Mouse (Mus musculus) lung, postnatal 0 days (tissue): Measurements from ENCODE around the gene Tcf23. TPM values are rescaled to one million over a fixed set of nuclear protein-coding genes. Genes with fewer than 3 reads are reported as not detected.
A peak's percentile ranks its signal among the peaks of the same experiment; 100 is the strongest.

Source experiments
- ATAC-seq: fragments of 200-750 bp; cut with Nextera tagmentation; 2 replicates; pipeline ENCODE4 v1.8.0; 2017; ENCODE audit warnings: moderate library complexity
- DNase-seq: peaks from one replicate; pipeline ENCODE4 v3.0.0-alpha.2; 2016; ENCODE audit warnings: low spot score
- H3K27ac ChIP-seq: fragments of 300-500 bp; sonication (generic); 2 replicates; pipeline ENCODE4 v1.5.1; 2014; ENCODE audit warnings: antibody characterized with exemption, mild to moderate bottlenecking, low read length, mixed read lengths
- H3K27me3 ChIP-seq: fragments of 300-500 bp; sonication (generic); replicated peaks from 2 replicates; pipeline ENCODE4 v1.6.1; 2014; ENCODE audit warnings: low read length, mixed read lengths; ENCODE audit not compliant: insufficient read depth
- H3K36me3 ChIP-seq: fragments of 300-500 bp; sonication (generic); 2 replicates; pipeline ENCODE4 v1.6.1; 2014; ENCODE audit warnings: low read length, mixed read lengths; ENCODE audit not compliant: insufficient read depth
- H3K4me1 ChIP-seq: fragments of 300-500 bp; sonication (generic); 2 replicates; pipeline ENCODE4 v1.6.1; 2014; ENCODE audit warnings: antibody characterized with exemption, low read depth, low read length, mixed read lengths; ENCODE audit not compliant: insufficient read depth
- H3K4me2 ChIP-seq: fragments of 300-500 bp; sonication (generic); replicated peaks from 2 replicates; pipeline ENCODE4 v1.6.1; 2014; ENCODE audit warnings: low read depth, mild to moderate bottlenecking, low read length, moderate library complexity, mixed read lengths
- H3K4me3 ChIP-seq: fragments of 300-500 bp; sonication (generic); 2 replicates; pipeline ENCODE4 v1.5.1; 2014; ENCODE audit warnings: low read depth, low read length
- H3K9ac ChIP-seq: fragments of 300-500 bp; sonication (generic); replicated peaks from 2 replicates; pipeline ENCODE4 v1.6.1; 2014; ENCODE audit warnings: low read depth, mild to moderate bottlenecking
- H3K9me3 ChIP-seq: fragments of 300-500 bp; sonication (generic); 2 replicates; pipeline ENCODE4 v1.6.1; 2016; ENCODE audit warnings: low read length, mixed read lengths
- CTCF ChIP-seq: IDR thresholded peaks from 2 replicates; pipeline ENCODE4 v1.5.1; 2016; ENCODE audit warnings: antibody characterized with exemption, mild to moderate bottlenecking
- EP300 ChIP-seq: IDR thresholded peaks from 2 replicates; pipeline ENCODE4 v1.6.1; 2016; ENCODE audit warnings: antibody characterized with exemption, mild to moderate bottlenecking, control low read depth
- WGBS: fragments of 180-500 bp; shearing (Covaris S2); extraction: QIAGEN DNeasy Blood & Tissue Kit; methylation state at CpG from one replicate; pipeline ENCODE4 v1.1.7; 2014; 5-methylcytosine and 5-hydroxymethylcytosine counted together
- polyA plus RNA-seq: library from polyadenylated mRNA; unstranded; fragments of >200 nt; fragmentation: Nextera tagmentation; extraction: Ambion mirVana; gene quantifications from 2 replicates; pipeline ENCODE4 v1.2.1, GENCODE M21; 2015

Tcf23 gene
- polyA plus RNA-seq, 1 experiment from 2014 or later: 0.49 TPM

GRCm38 (mm10) chr5:30960814-30961213 lies 7.6 kb upstream of the Tcf23 start:
- H3K9me3 ChIP-seq: no peaks in the 10 kb centered on the region

GRCm38 (mm10) chr5:30961545-30962505 lies 6.6 kb upstream of the Tcf23 start:
- H3K9me3 ChIP-seq: no peaks in the 10 kb centered on the region
- H3K4me1 ChIP-seq: peaks cover 18% of the 10 kb centered on the region; the same call in 1 of the 2 replicates
- H3K27me3 ChIP-seq: no peaks in the 10 kb centered on the region
- H3K4me3 ChIP-seq: no peak overlapping the region
- no peak overlapping the region for H3K9ac ChIP-seq
- H3K27ac ChIP-seq: peak overlapping the region; percentile 72
- H3K4me2 ChIP-seq: no peak overlapping the region
- 0 out of 2 replicates have a peak, but pooled peaks cover 6% of the 10 kb centered on the region for H3K36me3 ChIP-seq
- WGBS: 48% methylated on average over 10 of the region's 10 CpGs
- TF ChIP-seq EP300: peak; percentile 95
- no peak for TF ChIP-seq CTCF
- peak; percentile 83 for DNase-seq
- peak; percentile 38 for ATAC-seq

More at GRCm38 (mm10) chr5:30960814-30961213, 7.6 kb upstream of the Tcf23 start:
- Histone ChIP-seq H3K4me2 (no peak overlapping the region), H3K27me3 (no peaks in the 10 kb centered on the region), H3K4me3 (no peak overlapping the region), H3K9ac (no peak overlapping the region), H3K36me3 (peaks cover 9% of the 10 kb centered on the region), H3K4me1 (peaks cover 18% of the 10 kb centered on the region; the same call in 1 of the 2 replicates), H3K27ac (peak overlapping the region; percentile 94)
- TF ChIP-seq EP300 (no peak), CTCF (no peak)
- no peak for ATAC-seq
- no peak for DNase-seq
- 86% methylated on average over 2 of the region's 2 CpGs for WGBS

- Histone ChIP-seq H3K4me2 (no peak overlapping the region), H3K9me3 (no peaks in the 10 kb centered on the region), H3K27me3 (no peaks in the 10 kb centered on the region), H3K27ac (no peak overlapping the region), H3K4me1 (peaks cover 6% of the 10 kb centered on the region; the same call in 1 of the 2 replicates), H3K9ac (no peak overlapping the region), H3K4me3 (no peak overlapping the region), H3K36me3 (no peaks in the 10 kb centered on the region)
- WGBS: 84% methylated on average over 3 of the region's 3 CpGs
- no peak for TF ChIP-seq EP300
- no peak for TF ChIP-seq CTCF
- DNase-seq (no peak), ATAC-seq (no peak)
These were observed 4.5 kb upstream of the Tcf23 start for GRCm38 (mm10) chr5:30963916-30964315.

DNA sequence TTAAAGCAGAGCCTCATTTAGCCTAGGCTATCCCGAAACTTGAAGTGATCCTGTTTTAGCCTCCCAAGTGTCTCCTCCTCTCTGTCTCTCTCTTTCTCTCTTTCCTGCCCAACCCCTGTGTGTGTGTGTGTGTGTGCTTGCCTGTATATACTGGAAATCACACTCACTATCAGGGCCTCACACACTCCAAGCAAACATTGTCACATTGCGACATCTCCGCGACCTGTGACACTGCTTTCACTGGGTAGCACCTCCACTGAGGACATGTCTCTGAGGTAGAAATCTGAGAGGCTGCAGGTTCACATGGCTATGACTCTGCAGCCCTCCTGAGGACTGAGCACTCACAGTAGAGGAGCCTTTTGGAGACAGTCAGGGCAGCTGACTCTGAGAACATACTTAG lies 2.3 kb upstream of the Tcf23 start:
- no peaks in the 10 kb centered on the region for H3K36me3 ChIP-seq
- no peak overlapping the region for H3K4me2 ChIP-seq
- no peak overlapping the region for H3K27ac ChIP-seq
- WGBS: 76% methylated on average over 4 of the region's 4 CpGs
- H3K9ac ChIP-seq: no peak overlapping the region
- H3K27me3 ChIP-seq: no peaks in the 10 kb centered on the region
- no peaks in the 10 kb centered on the region for H3K9me3 ChIP-seq
- H3K4me3 ChIP-seq: no peak overlapping the region
- no peak for DNase-seq
- H3K4me1 ChIP-seq: peaks cover 2% of the 10 kb centered on the region; the same call in 1 of the 2 replicates
- ATAC-seq: no peak
- no peak for TF ChIP-seq EP300
- TF ChIP-seq CTCF: no peak

DNA sequence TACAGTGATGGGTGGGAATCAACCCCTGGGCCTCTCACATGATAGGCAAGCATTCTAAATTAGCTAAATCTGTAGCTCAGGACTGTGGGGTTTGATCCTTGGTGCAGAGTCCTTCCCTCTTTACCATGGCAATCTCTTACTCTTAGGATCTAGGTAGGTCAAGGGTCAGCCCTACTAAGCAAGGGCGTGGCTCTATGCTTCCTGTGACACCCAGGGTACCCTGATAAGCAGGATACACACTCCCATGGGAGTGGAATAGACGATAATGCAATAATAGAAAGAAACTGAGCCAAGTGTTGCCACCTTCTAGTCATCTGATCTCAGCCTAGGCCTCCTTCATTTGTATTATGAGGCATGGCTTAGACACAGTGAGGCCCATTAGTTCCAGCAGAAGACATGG lies 978 bp downstream of the Tcf23 start:
- Histone ChIP-seq H3K27me3 (no peaks in the 10 kb centered on the region), H3K9ac (no peak overlapping the region), H3K4me3 (no peak overlapping the region), H3K36me3 (no peaks in the 10 kb centered on the region), H3K4me1 (no peaks in the 10 kb centered on the region), H3K27ac (no peak overlapping the region), H3K9me3 (no peaks in the 10 kb centered on the region), H3K4me2 (no peak overlapping the region)
- DNase-seq (no peak), ATAC-seq (no peak)
- 45% methylated on average over 2 of the region's 2 CpGs for WGBS
- TF ChIP-seq EP300 (no peak), CTCF (no peak)

- no peak overlapping the region for H3K27ac ChIP-seq
These were observed 6.6 kb downstream of the Tcf23 start for GRCm38 (mm10) chr5:30974870-30975656.

More at GRCm38 (mm10) chr5:30974870-30975656, 6.6 kb downstream of the Tcf23 start:
- 58% methylated on average over 9 of the region's 9 CpGs for WGBS
- Histone ChIP-seq H3K4me3 (no peak overlapping the region), H3K9ac (no peak overlapping the region), H3K4me2 (no peak overlapping the region), H3K9me3 (no peaks in the 10 kb centered on the region), H3K4me1 (no peaks in the 10 kb centered on the region), H3K27me3 (no peaks in the 10 kb centered on the region), H3K36me3 (no peaks in the 10 kb centered on the region)
- peak; percentile 80 for ATAC-seq
- TF ChIP-seq CTCF: no peak
- TF ChIP-seq EP300: peak; percentile 12; the same call in 1 of the 2 replicates
- peak; percentile 43 for DNase-seq
